10 mouse cellular contexts compared by ENCODE assay signal in the genomic region with DNA sequence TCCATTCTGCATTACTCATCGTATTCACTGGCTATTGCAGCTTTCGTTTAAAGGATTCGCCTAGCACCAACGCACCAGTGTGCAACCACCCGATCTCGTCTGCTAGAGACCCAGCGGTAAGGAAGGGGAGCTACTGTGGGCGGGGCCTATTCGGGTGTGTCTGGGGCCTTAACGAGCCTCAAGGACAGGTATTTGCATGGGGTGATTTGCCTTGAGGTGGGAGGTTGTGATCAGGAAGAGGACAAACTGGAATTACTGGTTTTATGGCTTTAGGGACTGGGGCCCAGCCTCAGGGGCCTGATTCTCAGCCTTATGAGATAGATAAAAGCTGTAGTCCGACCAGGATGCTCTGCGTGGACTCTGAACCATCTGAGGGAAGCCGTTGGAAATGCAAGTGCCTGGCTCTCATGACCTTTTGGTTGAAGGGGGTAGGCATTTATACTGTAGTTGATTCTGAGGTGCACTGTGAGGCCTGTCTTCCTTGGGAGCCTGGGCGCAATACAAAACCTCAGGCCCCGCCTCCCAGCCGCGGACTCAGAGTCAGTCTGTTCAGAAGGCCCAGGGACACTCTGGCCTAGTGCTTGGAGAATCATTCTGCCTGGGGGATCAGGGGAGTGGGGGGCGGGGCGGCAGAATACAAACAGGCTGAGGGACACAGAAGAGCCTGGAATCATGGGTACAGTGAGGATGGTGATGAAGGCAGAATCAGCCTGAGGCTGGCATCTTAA. TPM values are rescaled to one million over a fixed set of nuclear protein-coding genes. Genes with fewer than 3 reads are reported as not detected.
DNase-seq lines count a peak whose midpoint lies in the region; ATAC-seq lines count a peak whose summit lies in the region.
"Had no signal": no experiment of that assay in that cellular context is flagged by ENCODE, and none has a peak within 500 bp of the region (broad histone marks: within the 10 kb centered on the region; RNA-seq: fewer than 3 reads in every experiment).

No protein-coding gene starts in this region.

- peaks cover 6% of the 10 kb centered on the region; the same call in 1 of the 2 replicates for H3K4me1 ChIP-seq in lung, embryonic 16.5 days (replicated peaks; ENCODE audit: control insufficient read depth, insufficient read depth, low read length)

- H3K4me2 ChIP-seq in lung, embryonic 16.5 days (ENCODE audit: low read depth, low read length): 0 out of 2 replicates have a peak overlapping the region, but pooled peaks have one; percentile 19

- peak; percentile 84 for DNase-seq in heart, adult 11 months
- no peak for DNase-seq in heart, adult 8-10 months (ENCODE audit: low spot score)
- peak; percentile 10 for DNase-seq in ovary, postnatal 36 days (ENCODE audit: low spot score)
- DNase-seq in ovary, adult 18-20 months (ENCODE audit: low spot score): no peak
- DNase-seq in urinary bladder, postnatal 4 days (ENCODE audit: low spot score in 2 of 2): peak; percentile 53 to 70
- no peak for DNase-seq in layer of hippocampus, adult 9-10 months (ENCODE audit: low spot score)
- DNase-seq: gastrocnemius, postnatal 14 days had no signal

- 37% methylated on average over 19 of the region's 19 CpGs for WGBS in lung, embryonic 16.5 days

- H3K27me3 ChIP-seq in lung, embryonic 16.5 days (ENCODE audit: control insufficient read depth, insufficient read depth, low read depth, low read length): no peaks in the 10 kb centered on the region

- no peak overlapping the region for H3K9ac ChIP-seq in lung, embryonic 16.5 days (ENCODE audit: low read length)

- H3K9me3 ChIP-seq in lung, embryonic 16.5 days (ENCODE audit: control insufficient read depth, low read length): no peaks in the 10 kb centered on the region

- no peak overlapping the region for H3K4me3 ChIP-seq in lung, embryonic 16.5 days (ENCODE audit: low read length)

- ATAC-seq in lung, embryonic 16.5 days (ENCODE audit: low read depth): peak; percentile 86
- ATAC-seq in activated CD4-positive, CD25-positive, alpha-beta regulatory T cell, adult 4 months: no peak
- ATAC-seq: hindbrain, postnatal 0 days had no signal

- H3K27ac ChIP-seq in lung, embryonic 16.5 days (ENCODE audit: low read length): no peak overlapping the region
- H3K27ac ChIP-seq: hindbrain, postnatal 0 days had no signal

- H3K36me3 ChIP-seq in lung, embryonic 16.5 days (ENCODE audit: control insufficient read depth, insufficient read depth, low read length): no peaks in the 10 kb centered on the region

RNA-seq across cellular contexts. Expression of a gene that starts 46.7 kb away (rescaled TPM):
- 10 to 100 TPM; 48.7 to 53.5 (median 50.0) TPM for total RNA-seq in heart, adult 8-10 months (2022)
- 91.3 and 91.9 TPM in 2 replicates for polyA plus RNA-seq in lung, embryonic 16.5 days (2015; fragmentation: Nextera tagmentation; extraction: Ambion mirVana)
- 10 to 100 TPM; 19.5 to 28.9 TPM for polyA plus RNA-seq in activated CD4-positive, CD25-positive, alpha-beta regulatory T cell, adult 4 months (2017; shearing (Covaris generic))

Comparison
In these comparisons a context has a peak if more than half of its experiments do, and no peak if none do; other contexts are left out.
1. DNase-seq: peak in heart, adult 11 months (single experiment), ovary, postnatal 36 days (single experiment) and urinary bladder, postnatal 4 days (2 of 2); none in heart, adult 8-10 months (single experiment), ovary, adult 18-20 months (single experiment) and layer of hippocampus, adult 9-10 months (single experiment).